Mouse (Mus musculus): ENCODE results near the gene Unc93a.
A peak's percentile ranks its signal among the peaks of the same experiment; 100 is the strongest.
"Not testable (repeated sequence)": the region's sequence is repeated elsewhere in the genome, so short reads cannot be mapped to it uniquely, and the experiment has no call there.

Unc93a gene

GRCm38 (mm10) chr17:13131710-13132109 is at the start of gene Unc93a:
TSS of gene Unc93a (minus strand) at chr17:13131810.
- DNase-seq (ENCODE audit: inconsistent age in 2 of 2, low spot score in 1 of 2): not testable (repeated sequence)

- DNase-seq (ENCODE audit: inconsistent age in 2 of 2, low spot score in 1 of 2): not testable (repeated sequence)
Observed at GRCm38 (mm10) chr17:13180491-13180890, 48.9 kb upstream of the Unc93a start.

- peak in 1 of 2 experiments; percentile 20 for DNase-seq (ENCODE audit: inconsistent age in 2 of 2, low spot score in 1 of 2)
Observed at GRCm38 (mm10) chr17:13179021-13179420, 47.4 kb upstream of the Unc93a start.

GRCm38 (mm10) chr17:13177796-13178195 is 46.2 kb upstream of the Unc93a start:
- DNase-seq (ENCODE audit: inconsistent age in 2 of 2, low spot score in 1 of 2): peak in 1 of 2 experiments; percentile 20

- DNase-seq (ENCODE audit: inconsistent age in 2 of 2, low spot score in 1 of 2): not testable (repeated sequence)
Observed at GRCm38 (mm10) chr17:13175609-13176008, 44.0 kb upstream of the Unc93a start.

GRCm38 (mm10) chr17:13174029-13174428 is 42.4 kb upstream of the Unc93a start:
- peak in 1 of 2 experiments; percentile 63 for DNase-seq (ENCODE audit: inconsistent age in 2 of 2, low spot score in 1 of 2)

- DNase-seq (ENCODE audit: inconsistent age in 2 of 2, low spot score in 1 of 2): not testable (repeated sequence)
Observed at GRCm38 (mm10) chr17:13173578-13173977, 42.0 kb upstream of the Unc93a start.

- DNase-seq (ENCODE audit: inconsistent age in 2 of 2, low spot score in 1 of 2): not testable (repeated sequence)
Observed at GRCm38 (mm10) chr17:13146128-13146527, 14.5 kb upstream of the Unc93a start.

- peak; percentile 53 to 87 for DNase-seq (ENCODE audit: inconsistent age in 2 of 2, low spot score in 1 of 2)
Observed at GRCm38 (mm10) chr17:13144580-13145215, 13.1 kb upstream of the Unc93a start.

- DNase-seq (ENCODE audit: inconsistent age in 2 of 2, low spot score in 1 of 2): not testable (repeated sequence)
Observed at GRCm38 (mm10) chr17:13142665-13143064, 11.1 kb upstream of the Unc93a start.

- peak; percentile 37 to 73 for DNase-seq (ENCODE audit: inconsistent age in 2 of 2, low spot score in 1 of 2)
Observed at GRCm38 (mm10) chr17:13135356-13135755, 3.7 kb upstream of the Unc93a start.

GRCm38 (mm10) chr17:13132352-13132751 is 742 bp upstream of the Unc93a start:
- DNase-seq (ENCODE audit: inconsistent age in 2 of 2, low spot score in 1 of 2): not testable (repeated sequence)

- DNase-seq (ENCODE audit: inconsistent age in 2 of 2, low spot score in 1 of 2): peak in 1 of 2 experiments; percentile 49
Observed at GRCm38 (mm10) chr17:13129737-13130465, 1.7 kb downstream of the Unc93a start.

GRCm38 (mm10) chr17:13129324-13129723 is 2.3 kb downstream of the Unc93a start:
- not testable (repeated sequence) for DNase-seq (ENCODE audit: inconsistent age in 2 of 2, low spot score in 1 of 2)

- not testable (repeated sequence) for DNase-seq (ENCODE audit: inconsistent age in 2 of 2, low spot score in 1 of 2)
Observed at GRCm38 (mm10) chr17:13124241-13124640, 7.4 kb downstream of the Unc93a start.

- not testable (repeated sequence) for DNase-seq (ENCODE audit: inconsistent age in 2 of 2, low spot score in 1 of 2)
Observed at GRCm38 (mm10) chr17:13123308-13124038, 8.1 kb downstream of the Unc93a start.

- not testable (repeated sequence) for DNase-seq (ENCODE audit: inconsistent age in 2 of 2, low spot score in 1 of 2)
Observed at GRCm38 (mm10) chr17:13112504-13113291, 18.9 kb downstream of the Unc93a start.

- DNase-seq (ENCODE audit: inconsistent age in 2 of 2, low spot score in 1 of 2): peak in 1 of 2 experiments; percentile 51
Observed at GRCm38 (mm10) chr17:13106563-13106962, 25.0 kb downstream of the Unc93a start.

- DNase-seq (ENCODE audit: inconsistent age in 2 of 2, low spot score in 1 of 2): not testable (repeated sequence)
Observed at GRCm38 (mm10) chr17:13092960-13093359, 38.6 kb downstream of the Unc93a start.

- not testable (repeated sequence) for DNase-seq (ENCODE audit: inconsistent age in 2 of 2, low spot score in 1 of 2)
Observed at GRCm38 (mm10) chr17:13092100-13092764, 39.4 kb downstream of the Unc93a start.

Measured in adrenal gland, adult (tissue).